Mouse (Mus musculus) hindbrain, embryonic 11.5 days (tissue): ENCODE results near the gene Cyct. TPM values are rescaled to one million over a fixed set of nuclear protein-coding genes. Genes with fewer than 3 reads are reported as not detected.

ENCODE experiments used
- ATAC-seq: fragments of 200-750 bp; cut with Nextera tagmentation; 2 replicates; pipeline ENCODE4 v1.8.0; 2017; ENCODE audit warnings: mild to moderate bottlenecking, moderate TSS enrichment, moderate library complexity; ENCODE audit not compliant: low FRiP score
- DNase-seq: peaks from one replicate; pipeline ENCODE4 v3.0.0-alpha.2; 2015; ENCODE audit warnings: low spot score
- H3K27ac ChIP-seq: fragments of 300-500 bp; sonication (generic); 2 replicates; pipeline ENCODE4 v1.5.1; 2014; ENCODE audit warnings: mild to moderate bottlenecking, low read depth, low read length
- H3K27me3 ChIP-seq: fragments of 300-500 bp; sonication (generic); 2 replicates; pipeline ENCODE4 v1.6.1; 2014; ENCODE audit warnings: mild to moderate bottlenecking, low read length, moderate library complexity, mixed read lengths; ENCODE audit not compliant: control insufficient read depth, insufficient read depth
- H3K36me3 ChIP-seq: fragments of 300-500 bp; sonication (generic); 2 replicates; pipeline ENCODE4 v1.6.1; 2014; ENCODE audit warnings: mild to moderate bottlenecking, low read length, moderate library complexity, mixed read lengths; ENCODE audit not compliant: control insufficient read depth, insufficient read depth
- H3K4me1 ChIP-seq: fragments of 300-500 bp; sonication (generic); replicated peaks from 2 replicates; pipeline ENCODE4 v1.6.1; 2014; ENCODE audit warnings: low read length, mixed read lengths; ENCODE audit not compliant: control insufficient read depth, insufficient read depth
- H3K4me2 ChIP-seq: fragments of 300-500 bp; sonication (generic); replicated peaks from 2 replicates; pipeline ENCODE4 v1.6.1; 2014; ENCODE audit warnings: mild to moderate bottlenecking, low read depth, low read length
- H3K4me3 ChIP-seq: fragments of 300-500 bp; sonication (generic); 2 replicates; pipeline ENCODE4 v1.5.1; 2014; ENCODE audit warnings: low read depth, low read length
- H3K9ac ChIP-seq: fragments of 300-500 bp; sonication (generic); 2 replicates; pipeline ENCODE4 v1.6.1; 2014; ENCODE audit warnings: low read depth, low read length
- H3K9me3 ChIP-seq: fragments of 300-500 bp; sonication (generic); 2 replicates; pipeline ENCODE4 v1.6.1; 2016; ENCODE audit warnings: low read length; ENCODE audit not compliant: control insufficient read depth
- WGBS: fragments of 180-500 bp; shearing (Covaris S2); extraction: QIAGEN DNeasy Blood & Tissue Kit; methylation state at CpG from one replicate; pipeline ENCODE4 v1.1.7; 2014; 5-methylcytosine and 5-hydroxymethylcytosine counted together
- polyA plus RNA-seq: library from polyadenylated mRNA; unstranded; fragments of >200 nt; fragmentation: Nextera tagmentation; extraction: Ambion mirVana; gene quantifications from 2 replicates; pipeline ENCODE4 v1.2.1, GENCODE M21; 2014

Gene Cyct
- polyA plus RNA-seq = not detected in 2 replicates

- H3K27ac ChIP-seq = no peak within 1 kb of the TSS
- H3K9me3 ChIP-seq = no peaks in the 10 kb centered on the region
- no peaks in the 10 kb centered on the region for H3K27me3 ChIP-seq
- no peak within 1 kb of the TSS for H3K9ac ChIP-seq
- H3K4me3 ChIP-seq = no peak within 1 kb of the TSS
- no peak within 1 kb of the TSS for H3K4me2 ChIP-seq
- no peak for DNase-seq
- no peaks in the 10 kb centered on the region for H3K4me1 ChIP-seq
- no peaks in the 10 kb centered on the region for H3K36me3 ChIP-seq
- no peak for ATAC-seq
- WGBS = 90% methylated on average over 11 of the region's 11 CpGs
Observed at GRCm38 (mm10) chr2:76360226-76360625, at the start of gene Cyct. Gene Cyct, minus strand, starts transcription at chr2:76360450.

- no peaks in the 10 kb centered on the region for H3K36me3 ChIP-seq
- ATAC-seq (no peak), DNase-seq (no peak)
- H3K4me1 ChIP-seq = no peaks in the 10 kb centered on the region
- H3K27me3 ChIP-seq = 0 out of 2 replicates have a peak, but pooled peaks cover 3% of the 10 kb centered on the region
- no peaks in the 10 kb centered on the region for H3K9me3 ChIP-seq
- H3K9ac ChIP-seq = no peak overlapping the region
- H3K4me2 ChIP-seq = no peak overlapping the region
- H3K4me3 ChIP-seq = no peak overlapping the region
- WGBS = 92% methylated on average over 2 of the region's 2 CpGs
- H3K27ac ChIP-seq = no peak overlapping the region
Observed at GRCm38 (mm10) chr2:76409986-76410385, 49.7 kb upstream of the Cyct start.

GRCm38 (mm10) chr2:76409526-76409925, 49.3 kb upstream of the Cyct start:
- no peak for ATAC-seq
- Histone ChIP-seq H3K9ac (no peak overlapping the region), H3K4me3 (no peak overlapping the region), H3K4me2 (no peak overlapping the region), H3K9me3 (no peaks in the 10 kb centered on the region), H3K36me3 (no peaks in the 10 kb centered on the region), H3K27ac (no peak overlapping the region), H3K4me1 (no peaks in the 10 kb centered on the region), H3K27me3 (peaks cover 4% of the 10 kb centered on the region; the same call in 1 of the 2 replicates)
- 71% methylated on average over 1 of the region's 1 CpGs for WGBS
- DNase-seq = no peak

GRCm38 (mm10) chr2:76406937-76407441, 46.7 kb upstream of the Cyct start:
- peak overlapping the region; percentile 78 for H3K27ac ChIP-seq
- peak overlapping the region; percentile 78 for H3K9ac ChIP-seq
- no peaks in the 10 kb centered on the region for H3K36me3 ChIP-seq
- DNase-seq (peak; percentile 82), ATAC-seq (peak; percentile 70)
- peaks cover 4% of the 10 kb centered on the region; the same call in 1 of the 2 replicates for H3K27me3 ChIP-seq
- under 1% methylated on average over 40 of the region's 49 CpGs for WGBS
- peak overlapping the region; percentile 84 for H3K4me2 ChIP-seq
- H3K4me1 ChIP-seq = no peaks in the 10 kb centered on the region
- H3K4me3 ChIP-seq = peak overlapping the region; percentile 78
- no peaks in the 10 kb centered on the region for H3K9me3 ChIP-seq

- H3K9ac ChIP-seq = peak within 1 kb of the TSS; percentile 78
- peaks cover 4% of the 10 kb centered on the region; the same call in 1 of the 2 replicates for H3K27me3 ChIP-seq
- H3K36me3 ChIP-seq = no peaks in the 10 kb centered on the region
- H3K4me1 ChIP-seq = no peaks in the 10 kb centered on the region
- H3K27ac ChIP-seq = peak within 1 kb of the TSS; percentile 78
- peak; percentile 88 for DNase-seq
- H3K4me3 ChIP-seq = peak within 1 kb of the TSS; percentile 78
- peak within 1 kb of the TSS; percentile 84 for H3K4me2 ChIP-seq
- under 1% methylated on average over 55 of the region's 89 CpGs for WGBS
- ATAC-seq = peak; percentile 94
- H3K9me3 ChIP-seq = no peaks in the 10 kb centered on the region
Observed at GRCm38 (mm10) chr2:76406151-76406936, 46.1 kb upstream of the Cyct start, which contains the start of gene Osbpl6. Gene Osbpl6, plus strand, starts transcription at chr2:76406508.

GRCm38 (mm10) chr2:76405596-76406150, 45.4 kb upstream of the Cyct start:
- H3K27ac ChIP-seq = peak overlapping the region; percentile 78
- H3K4me3 ChIP-seq = peak overlapping the region; percentile 78
- H3K9ac ChIP-seq = peak overlapping the region; percentile 78
- H3K36me3 ChIP-seq = no peaks in the 10 kb centered on the region
- H3K27me3 ChIP-seq = peaks cover 4% of the 10 kb centered on the region; the same call in 1 of the 2 replicates
- DNase-seq = no peak
- H3K4me1 ChIP-seq = no peaks in the 10 kb centered on the region
- peak; percentile 59 for ATAC-seq
- WGBS = 6% methylated on average over 15 of the region's 15 CpGs
- H3K4me2 ChIP-seq = peak overlapping the region; percentile 84
- H3K9me3 ChIP-seq = no peaks in the 10 kb centered on the region

GRCm38 (mm10) chr2:76400178-76400577, 39.9 kb upstream of the Cyct start:
- H3K36me3 ChIP-seq = no peaks in the 10 kb centered on the region
- DNase-seq (no peak), ATAC-seq (no peak)
- no peak overlapping the region for H3K4me2 ChIP-seq
- H3K9ac ChIP-seq = no peak overlapping the region
- H3K27ac ChIP-seq = no peak overlapping the region
- H3K9me3 ChIP-seq = no peaks in the 10 kb centered on the region
- no peaks in the 10 kb centered on the region for H3K4me1 ChIP-seq
- H3K4me3 ChIP-seq = no peak overlapping the region
- H3K27me3 ChIP-seq = peaks cover 2% of the 10 kb centered on the region; the same call in 1 of the 2 replicates

GRCm38 (mm10) chr2:76386531-76386930, 26.3 kb upstream of the Cyct start:
- Histone ChIP-seq H3K27ac (no peak overlapping the region), H3K4me1 (no peaks in the 10 kb centered on the region), H3K9ac (no peak overlapping the region), H3K9me3 (no peaks in the 10 kb centered on the region), H3K36me3 (no peaks in the 10 kb centered on the region), H3K27me3 (no peaks in the 10 kb centered on the region), H3K4me3 (no peak overlapping the region), H3K4me2 (no peak overlapping the region)
- DNase-seq = no peak
- no peak for ATAC-seq
